Mouse (Mus musculus): ENCODE data around the gene Eif2ak3.

DNA sequence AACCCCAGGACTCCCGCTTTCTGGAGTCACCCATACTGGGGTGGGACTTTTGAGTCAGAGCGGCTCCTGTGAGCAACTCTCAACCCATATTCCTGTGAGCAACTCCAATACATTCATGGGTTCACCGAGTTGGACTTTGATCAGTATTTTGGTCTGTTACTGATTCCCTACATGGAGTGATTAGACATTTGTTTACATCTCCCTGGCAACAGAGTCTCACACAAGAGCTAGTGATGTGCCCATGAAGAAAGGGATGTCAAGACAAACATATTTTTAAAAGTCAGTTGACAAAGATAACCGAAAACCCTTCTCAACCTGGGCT is 29.7 kb upstream of the Eif2ak3 start:
- TF ChIP-seq ZNF384 (IDR thresholded peaks at IDR 0.05; ENCODE audit: low read depth, low read length) (no peak), MAFK (IDR thresholded peaks at IDR 0.05; ENCODE audit: insufficient read depth, low read depth, low read length) (no peak), ZC3H11A (IDR thresholded peaks at IDR 0.05; ENCODE audit: borderline replicate concordance, low read depth, low read length) (no peak)

All from ES-E14 (cell line).